Mouse (Mus musculus) Patski (cell line): ENCODE measurements around the gene 1700003F12Rik. TPM values are rescaled to one million over a fixed set of nuclear protein-coding genes. Genes with fewer than 3 reads are reported as not detected.
A peak's percentile ranks its signal among the peaks of the same experiment; 100 is the strongest.

Source experiments
- ATAC-seq: fragments of 100-300 bp; one replicate; pipeline ENCODE4 v1.8.0; 2021
- CTCF ChIA-PET: fragments of 350-600 bp; sonication (Branson Sonifier 250); formaldehyde crosslinking; loops from one replicate; lab custom pipeline; 2022; ENCODE audit warnings: inconsistent platforms; lab: Charles Lee
- POLR2A ChIA-PET: fragments of 350-600 bp; sonication (Branson Sonifier 250); formaldehyde crosslinking; loops from one replicate; lab custom pipeline; 2022; ENCODE audit warnings: antibody characterized with exemption, inconsistent platforms; lab: Charles Lee
- DNase-seq: peaks from one replicate; pipeline ENCODE4 v3.0.0-alpha.2; 2011; ENCODE audit warnings: low read depth, low spot score
- H3K27me3 ChIP-seq: fragments of 371-371 bp; one replicate; pipeline ENCODE4 v1.5.1; 2021
- CTCF ChIP-seq: fragments of 100-300 bp; IDR thresholded peaks from one replicate; pipeline ENCODE4 v1.5.1; 2021
- in situ Hi-C: fragments of 300-500 bp; cut with MboI; formaldehyde crosslinking; loops from 3 replicates; pipeline ENCODE4 v1.11.1; 2018; ENCODE audit warnings: low pct_unique_long_range_greater_than_20kb, mixed read lengths
- polyA plus RNA-seq: library from polyadenylated mRNA; unstranded; gene quantifications from one replicate; pipeline ENCODE4 v1.2.3, GENCODE M21; 2021

1700003F12Rik gene
- polyA plus RNA-seq, 1 experiment from 2014 or later: 0.35 TPM

- POLR2A ChIA-PET: no interaction called here
- TF ChIP-seq CTCF: no peak
Measured at GRCm38 (mm10) chr2:154521449-154521848, 25.4 kb upstream of the 1700003F12Rik start.

GRCm38 (mm10) chr2:154522334-154522733 is 24.6 kb upstream of the 1700003F12Rik start:
- CTCF ChIA-PET: no interaction called here
- POLR2A ChIA-PET: no interaction called here
- in situ Hi-C loops: no loop called here
- DNase-seq (no peak), ATAC-seq (no peak)
- H3K27me3 ChIP-seq: no peaks in the 10 kb centered on the region
- no peak for TF ChIP-seq CTCF

More at GRCm38 (mm10) chr2:154521449-154521848, 25.4 kb upstream of the 1700003F12Rik start:
- CTCF ChIA-PET: no interaction called here
- no peak for ATAC-seq
- in situ Hi-C loops: no loop called here
- DNase-seq: no peak
- no peaks in the 10 kb centered on the region for H3K27me3 ChIP-seq

DNA sequence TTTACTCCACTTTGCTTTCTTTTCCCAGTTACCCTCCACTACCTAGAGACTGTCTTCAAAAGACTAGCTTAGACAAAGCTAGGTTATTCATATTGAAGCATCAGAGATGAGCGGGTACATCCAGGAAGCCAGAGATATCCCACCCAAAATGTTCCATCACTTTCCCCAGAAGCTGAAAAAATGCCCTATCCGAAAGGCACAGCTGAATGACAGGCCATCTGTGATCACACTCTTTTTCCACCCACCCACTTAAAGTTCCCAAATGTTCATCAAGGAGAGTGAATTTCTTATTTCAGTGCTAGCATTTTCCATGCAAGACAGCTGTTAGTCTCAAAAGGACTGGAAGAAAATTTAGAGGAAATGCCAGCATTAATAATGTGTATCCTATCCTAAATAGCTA is 21.6 kb upstream of the 1700003F12Rik start:
- no peak for TF ChIP-seq CTCF
- in situ Hi-C loops: no loop called here
- ATAC-seq: no peak

GRCm38 (mm10) chr2:154526531-154526930 is 20.4 kb upstream of the 1700003F12Rik start:
- in situ Hi-C loops: no loop called here
- no peaks in the 10 kb centered on the region for H3K27me3 ChIP-seq
- CTCF ChIA-PET: interaction anchor here (1.5 kb wide), 1 partner anchor 13 kb away, joined by 5 read pairs; no protein-coding TSS in a partner anchor
- ATAC-seq: no peak
- POLR2A ChIA-PET: no interaction called here
- no peak for DNase-seq
- TF ChIP-seq CTCF: no peak

More for the DNA sequence above, 21.6 kb upstream of the 1700003F12Rik start:
- ChIA-PET CTCF (interaction anchor here (1.5 kb wide), 1 partner anchor 14 kb away, joined by 5 read pairs; no protein-coding TSS in a partner anchor), POLR2A (no interaction called here)
- no peak for DNase-seq
- H3K27me3 ChIP-seq: no peaks in the 10 kb centered on the region

DNA sequence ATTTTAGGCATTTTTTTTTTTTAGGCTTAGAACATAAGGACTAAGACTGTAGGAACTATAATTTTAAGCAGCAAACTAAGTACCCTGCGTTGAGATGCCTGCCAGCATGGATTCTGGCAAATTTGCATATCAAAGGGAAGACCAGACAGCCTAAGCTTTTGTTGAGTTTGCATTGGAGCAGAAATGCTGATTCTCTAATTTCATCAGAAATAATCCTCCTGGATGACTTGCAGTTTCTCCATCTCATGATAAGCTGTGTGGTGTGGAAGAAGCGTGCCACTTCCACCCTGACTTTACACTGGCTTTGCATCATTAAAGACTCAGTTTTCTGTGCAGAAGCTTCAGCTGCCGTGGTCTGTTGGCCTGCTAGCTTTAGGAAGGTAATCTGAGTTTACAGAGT is 14.0 kb upstream of the 1700003F12Rik start:
- ATAC-seq: no peak
- TF ChIP-seq CTCF: no peak
- in situ Hi-C loops: no loop called here
- H3K27me3 ChIP-seq: no peaks in the 10 kb centered on the region
- ChIA-PET POLR2A (no interaction called here), CTCF (interaction anchor here (1.4 to 1.5 kb wide), 2 partner anchors 10 to 17 kb away, joined by 3 to 4 read pairs; no protein-coding TSS in a partner anchor)
- DNase-seq: no peak

DNA sequence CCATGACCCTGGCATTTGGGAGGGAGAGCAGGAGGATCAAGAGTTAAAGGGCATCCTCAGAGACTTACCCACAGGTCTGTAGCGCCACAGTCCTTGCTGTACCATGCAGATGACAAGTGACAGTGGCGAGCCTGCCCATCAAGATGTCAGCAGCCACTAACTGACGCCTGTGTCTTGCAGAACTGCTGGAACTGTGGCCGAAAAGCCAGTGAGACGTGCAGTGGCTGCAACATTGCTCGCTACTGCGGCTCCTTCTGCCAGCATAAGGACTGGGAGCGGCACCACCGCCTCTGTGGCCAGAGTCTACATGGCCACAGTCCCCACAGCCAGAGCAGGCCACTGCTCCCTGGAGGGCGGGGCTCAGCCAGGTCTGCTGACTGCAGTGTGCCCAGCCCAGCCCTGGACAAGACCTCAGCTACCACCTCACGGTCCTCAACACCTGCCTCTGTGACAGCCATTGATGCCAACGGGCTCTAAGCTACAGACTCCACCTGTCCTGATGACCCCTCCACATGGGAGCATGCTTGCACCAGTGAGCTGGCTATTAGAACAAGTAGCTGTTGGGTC is 12.1 kb upstream of the 1700003F12Rik start:
- ChIA-PET POLR2A (no interaction called here), CTCF (interaction anchor here (1.4 kb wide), 1 partner anchor 14 kb away, joined by 3 read pairs; no protein-coding TSS in a partner anchor)
- no peak for ATAC-seq
- no peak for DNase-seq
- in situ Hi-C loops: no loop called here
- H3K27me3 ChIP-seq: no peaks in the 10 kb centered on the region
- no peak for TF ChIP-seq CTCF

DNA sequence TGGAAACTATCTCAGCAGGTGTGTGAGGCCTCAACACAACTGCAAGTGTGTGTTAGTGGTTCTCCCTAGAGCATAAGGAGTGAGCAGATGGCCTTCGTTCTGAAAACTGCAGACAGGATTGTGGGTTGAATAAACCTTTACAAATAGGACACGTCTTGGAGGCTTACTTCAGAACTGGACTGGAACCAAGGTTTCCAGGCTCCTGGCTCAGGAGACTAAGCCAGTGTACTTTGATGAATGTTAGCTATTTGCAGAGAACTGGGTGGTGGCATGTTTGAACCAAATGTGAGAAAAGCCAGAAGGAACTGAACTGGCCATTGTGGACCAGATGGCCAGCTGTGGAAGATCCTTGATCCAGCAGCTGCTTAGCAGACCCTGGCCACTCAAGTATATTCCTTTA is 8.6 kb upstream of the 1700003F12Rik start:
- ChIA-PET CTCF (interaction anchor here (1.1 to 1.8 kb wide), 5 partner anchors 10 to 122 kb away, joined by 3 to 5 read pairs (median 4); no protein-coding TSS in a partner anchor), POLR2A (interaction anchor here (0.6 kb wide), 1 partner anchor 29 kb away, joined by 3 read pairs; no protein-coding TSS in a partner anchor)
- in situ Hi-C loops: no loop called here
- no peak for DNase-seq
- no peak for ATAC-seq
- no peak for TF ChIP-seq CTCF
- no peaks in the 10 kb centered on the region for H3K27me3 ChIP-seq

GRCm38 (mm10) chr2:154538710-154539109 is 8.2 kb upstream of the 1700003F12Rik start:
- no peak for ATAC-seq

DNA sequence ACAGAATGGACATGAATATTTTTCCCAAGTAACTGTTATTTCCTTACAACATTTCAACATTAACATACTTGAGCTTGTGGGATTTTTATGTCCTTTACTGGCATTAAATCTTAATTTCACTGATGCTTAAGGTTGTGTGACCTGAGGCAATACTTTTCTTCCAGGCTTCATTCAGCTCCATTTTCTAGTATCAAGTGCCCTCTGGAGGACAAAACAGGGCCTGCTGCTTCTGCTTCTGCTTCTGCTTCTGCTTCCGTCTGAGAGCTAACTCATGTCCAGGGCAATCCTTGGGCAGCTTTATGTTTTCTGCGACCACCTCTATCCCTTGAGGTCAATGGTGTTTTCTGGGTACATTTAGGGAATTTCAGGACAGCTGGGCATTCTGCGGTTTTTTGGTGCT is 7.2 kb upstream of the 1700003F12Rik start:
- ATAC-seq (no peak), DNase-seq (no peak)
- ChIA-PET CTCF (interaction anchor here (0.8 to 2.7 kb wide), 15 partner anchors 11 to 129 kb away, joined by 3 to 12 read pairs (median 4); no protein-coding TSS in a partner anchor), POLR2A (interaction anchor here (1.6 kb wide), 1 partner anchor 29 kb away, joined by 3 read pairs; no protein-coding TSS in a partner anchor)
- in situ Hi-C loops: loop anchor here (5.0 kb wide), 1 partner anchor 122 kb away; no protein-coding TSS in a partner anchor
- peak; percentile 74 for TF ChIP-seq CTCF
- no peaks in the 10 kb centered on the region for H3K27me3 ChIP-seq

More at GRCm38 (mm10) chr2:154538710-154539109, 8.2 kb upstream of the 1700003F12Rik start:
- TF ChIP-seq CTCF: no peak
- ChIA-PET POLR2A (interaction anchor here (0.5 kb wide), 1 partner anchor 420 kb away, joined by 4 read pairs; no protein-coding TSS in a partner anchor), CTCF (interaction anchor here (1.1 to 1.8 kb wide), 5 partner anchors 10 to 121 kb away, joined by 3 to 5 read pairs (median 4); no protein-coding TSS in a partner anchor)
- H3K27me3 ChIP-seq: no peaks in the 10 kb centered on the region
- in situ Hi-C loops: no loop called here
- no peak for DNase-seq

DNA sequence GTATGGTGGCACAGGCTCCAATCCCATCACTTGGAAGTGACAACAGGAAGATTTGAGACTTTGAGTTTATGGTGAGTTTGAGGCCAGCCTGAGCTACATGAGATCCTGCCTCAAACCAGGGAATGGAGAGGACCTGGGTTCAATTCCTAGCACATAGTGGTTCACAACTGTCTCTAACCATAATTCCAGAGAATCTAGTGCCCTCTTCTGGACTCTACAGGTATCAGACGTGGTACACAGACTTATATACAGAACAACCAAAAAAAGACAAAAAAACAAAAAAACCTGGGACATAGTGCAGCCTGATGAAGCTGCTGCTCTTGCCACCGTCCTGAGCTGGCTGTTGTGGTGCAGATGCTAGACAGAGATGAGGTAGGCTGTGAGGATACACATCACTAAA is 5.3 kb upstream of the 1700003F12Rik start:
- no peaks in the 10 kb centered on the region for H3K27me3 ChIP-seq
- no peak for ATAC-seq
- ChIA-PET POLR2A (no interaction called here), CTCF (interaction anchor here (2.7 kb wide), 1 partner anchor 13 kb away, joined by 12 read pairs; no protein-coding TSS in a partner anchor)
- TF ChIP-seq CTCF: no peak
- in situ Hi-C loops: loop anchor here (5.0 kb wide), 1 partner anchor 124 kb away; no protein-coding TSS in a partner anchor
- DNase-seq: no peak
